Mouse (Mus musculus): ENCODE measurements around the gene Mxra8.

DNA sequence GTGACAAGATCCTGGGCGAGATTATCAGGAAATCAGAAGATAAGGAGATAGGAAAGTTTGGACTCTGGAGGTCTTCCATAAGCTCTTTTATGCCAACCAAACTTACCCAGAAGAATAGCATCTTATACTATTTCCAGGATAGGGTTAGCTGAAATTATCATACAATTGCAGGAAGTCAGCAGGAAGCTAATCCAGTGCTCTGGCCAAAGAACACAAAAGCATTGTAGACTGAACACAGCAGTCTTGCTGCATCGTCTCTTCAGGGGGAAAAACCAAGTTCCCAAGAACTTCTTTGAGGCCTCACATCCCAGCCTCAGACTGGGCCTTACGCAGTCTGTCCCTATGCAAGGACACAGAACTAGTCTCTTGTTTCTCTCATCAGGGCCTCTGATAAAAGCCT lies 44.1 kb downstream of the Mxra8 start:
- TF ChIP-seq POLR2A (IDR thresholded peaks at IDR 0.05; ENCODE audit: borderline replicate concordance, extremely low read depth, low read depth, low read length) = 0 out of 2 replicates have a peak, but pooled peaks have one; percentile 16
- TF ChIP-seq CTCF (IDR thresholded peaks at IDR 0.05; ENCODE audit: insufficient read depth, low read length) = no peak

All from lung, adult 2 months (tissue).